Mouse (Mus musculus) hindbrain, postnatal 0 days (tissue): ENCODE data around the gene Trem2. TPM values are rescaled to one million over a fixed set of nuclear protein-coding genes. Genes with fewer than 3 reads are reported as not detected.
A peak's percentile ranks its signal among the peaks of the same experiment; 100 is the strongest.

Experiments
- ATAC-seq: fragments of 200-750 bp; cut with Nextera tagmentation; 2 replicates; pipeline ENCODE4 v1.8.0; 2017; ENCODE audit warnings: mild to moderate bottlenecking, moderate TSS enrichment, moderate library complexity
- DNase-seq: peaks from one replicate; pipeline ENCODE4 v3.0.0-alpha.2; 2015; ENCODE audit warnings: low spot score
- H3K27ac ChIP-seq: fragments of 300-500 bp; sonication (generic); 2 replicates; pipeline ENCODE4 v1.5.1; 2014; ENCODE audit warnings: mild to moderate bottlenecking
- H3K27me3 ChIP-seq: fragments of 300-500 bp; sonication (generic); 2 replicates; pipeline ENCODE4 v1.6.1; 2014; ENCODE audit warnings: low read length, mixed read lengths; ENCODE audit not compliant: insufficient read depth
- H3K36me3 ChIP-seq: fragments of 300-500 bp; sonication (generic); 2 replicates; pipeline ENCODE4 v1.6.1; 2014; ENCODE audit warnings: low read length, mixed read lengths; ENCODE audit not compliant: insufficient read depth
- H3K4me1 ChIP-seq: fragments of 300-500 bp; sonication (generic); 2 replicates; pipeline ENCODE4 v1.6.1; 2014; ENCODE audit warnings: antibody characterized with exemption, low read length, mixed read lengths; ENCODE audit not compliant: insufficient read depth
- H3K4me2 ChIP-seq: fragments of 300-500 bp; sonication (generic); 2 replicates; pipeline ENCODE4 v1.6.1; 2014; ENCODE audit warnings: low read depth, mild to moderate bottlenecking, low read length, moderate library complexity, mixed read lengths
- H3K4me3 ChIP-seq: fragments of 300-500 bp; sonication (generic); 2 replicates; pipeline ENCODE4 v1.5.1; 2014; ENCODE audit warnings: low read length
- H3K9ac ChIP-seq: fragments of 300-500 bp; sonication (generic); replicated peaks from 2 replicates; pipeline ENCODE4 v1.6.1; 2014; ENCODE audit warnings: mild to moderate bottlenecking, low read length, moderate library complexity, mixed read lengths
- H3K9me3 ChIP-seq: fragments of 300-500 bp; sonication (generic); 2 replicates; pipeline ENCODE4 v1.6.1; 2016; ENCODE audit warnings: low read length, mixed read lengths
- CTCF ChIP-seq: IDR thresholded peaks from 2 replicates; pipeline ENCODE4 v1.5.1; 2016; ENCODE audit warnings: antibody characterized with exemption, control low read depth, low read depth
- whole genome bisulfite sequencing: fragments of 180-500 bp; shearing (Covaris S2); extraction: QIAGEN DNeasy Blood & Tissue Kit; methylation state at CpG from one replicate; pipeline ENCODE4 v1.1.7; 2014; 5-methylcytosine and 5-hydroxymethylcytosine counted together
- polyA plus RNA-seq: library from polyadenylated mRNA; unstranded; fragments of >200 nt; fragmentation: Nextera tagmentation; extraction: Ambion mirVana; gene quantifications from 2 replicates; pipeline ENCODE4 v1.2.1, GENCODE M21; 2015
- total RNA-seq: library from RNA; depleted of rRNA; stranded (reverse); fragments of >200 nt; gene quantifications from 2 replicates; pipeline ENCODE4 v1.2.3, GENCODE M21; 2014

Trem2 gene
- total and polyA plus RNA-seq, 2 experiments from 2014 or later: 9.0 to 14.5 TPM

DNA sequence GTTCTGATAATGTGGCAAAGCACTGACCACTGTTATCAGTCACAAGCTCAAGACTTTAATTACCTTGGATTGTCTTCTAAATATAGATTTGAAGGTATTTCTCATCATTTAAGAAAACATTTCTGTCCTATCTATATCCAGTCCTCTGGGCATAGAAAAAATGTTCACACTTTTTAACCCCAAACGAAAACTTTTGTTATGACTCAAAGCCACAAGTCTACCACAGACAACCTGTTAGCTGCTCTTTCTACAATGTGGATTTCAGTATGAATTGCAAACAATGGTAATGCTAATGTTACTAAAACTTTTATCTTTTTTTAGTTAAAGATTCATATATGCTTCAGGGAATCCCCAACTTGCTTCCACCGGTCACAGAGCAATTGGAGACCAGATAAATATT is 13.7 kb upstream of the Trem2 start:
- Histone ChIP-seq H3K9ac (no peak overlapping the region), H3K27me3 (no peaks in the 10 kb centered on the region), H3K9me3 (no peaks in the 10 kb centered on the region), H3K4me1 (no peaks in the 10 kb centered on the region), H3K4me3 (no peak overlapping the region), H3K27ac (no peak overlapping the region), H3K4me2 (no peak overlapping the region), H3K36me3 (no peaks in the 10 kb centered on the region)
- DNase-seq (no peak), ATAC-seq (no peak)
- TF ChIP-seq CTCF: no peak
- 93% methylated on average over 2 of the region's 2 CpGs for WGBS

DNA sequence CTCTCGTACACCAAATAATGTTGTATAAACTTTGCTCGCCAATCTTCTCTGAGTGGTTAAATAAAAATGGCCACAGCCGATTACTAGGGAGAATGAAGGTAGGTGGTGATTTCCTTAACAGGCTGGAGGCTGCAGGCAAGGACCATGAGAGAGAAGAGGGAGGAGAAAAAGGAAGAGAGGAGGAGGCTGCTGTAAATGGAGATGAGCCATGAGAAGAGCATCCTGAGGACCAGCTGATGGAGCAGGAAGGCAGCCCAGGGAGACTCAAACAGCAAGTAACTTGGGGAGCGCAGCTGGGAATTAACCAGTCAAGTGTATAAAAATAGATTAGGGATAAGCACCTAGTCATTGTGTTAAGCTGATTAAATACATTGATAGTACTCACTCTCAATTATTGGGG is 12.0 kb upstream of the Trem2 start:
- Histone ChIP-seq H3K27ac (no peak overlapping the region), H3K9me3 (no peaks in the 10 kb centered on the region), H3K36me3 (no peaks in the 10 kb centered on the region), H3K4me3 (no peak overlapping the region), H3K9ac (no peak overlapping the region), H3K4me2 (no peak overlapping the region), H3K4me1 (no peaks in the 10 kb centered on the region), H3K27me3 (no peaks in the 10 kb centered on the region)
- TF ChIP-seq CTCF: no peak
- 90% methylated on average over 4 of the region's 4 CpGs for WGBS
- ATAC-seq: no peak
- DNase-seq: no peak

DNA sequence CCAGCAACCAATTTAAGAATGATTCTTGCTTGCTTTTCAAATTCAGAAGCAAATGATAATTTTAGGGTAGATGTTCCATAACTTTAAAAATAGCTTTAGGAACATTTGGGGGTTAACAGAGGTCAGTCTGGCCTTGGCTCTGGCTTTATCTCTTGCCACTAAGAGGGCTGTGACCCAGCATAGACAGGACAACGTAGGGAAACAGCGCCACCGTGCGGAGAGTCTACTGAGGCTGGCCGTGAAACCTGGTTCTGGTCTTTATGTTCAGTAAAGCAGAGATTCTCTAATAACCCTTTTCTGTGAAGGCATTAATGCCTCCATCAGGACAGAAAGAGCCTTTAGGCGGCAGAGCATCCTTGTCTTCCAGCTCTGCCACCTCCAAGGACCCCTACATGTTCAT is 9.3 kb upstream of the Trem2 start:
- Histone ChIP-seq H3K27me3 (no peaks in the 10 kb centered on the region), H3K36me3 (no peaks in the 10 kb centered on the region), H3K4me1 (no peaks in the 10 kb centered on the region), H3K4me3 (no peak overlapping the region), H3K9ac (no peak overlapping the region), H3K4me2 (no peak overlapping the region), H3K27ac (no peak overlapping the region), H3K9me3 (no peaks in the 10 kb centered on the region)
- peak; percentile 73; the same call in 1 of the 2 replicates for ATAC-seq
- peak; percentile 82 for DNase-seq
- WGBS: 3% methylated on average over 6 of the region's 6 CpGs
- peak; percentile 87 for TF ChIP-seq CTCF

DNA sequence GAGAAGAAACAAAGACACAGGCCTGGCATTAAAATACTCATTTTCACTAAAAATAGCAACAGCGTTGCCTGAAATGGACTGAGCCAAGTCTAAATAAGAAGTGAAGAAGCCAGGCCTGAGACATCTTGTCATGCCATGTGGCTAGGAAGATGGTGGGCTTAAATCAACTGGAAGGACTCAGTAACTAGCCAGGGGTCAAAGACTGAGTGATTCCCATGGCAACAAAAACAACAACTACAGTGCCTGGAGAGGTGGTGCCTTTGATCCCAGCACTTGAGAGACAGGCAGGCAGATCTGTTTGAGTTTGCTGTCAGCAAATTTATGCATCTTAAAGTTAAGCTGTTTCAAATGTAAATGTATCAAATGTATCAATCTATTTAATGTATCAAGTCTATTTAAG is 5.9 kb upstream of the Trem2 start:
- no peak overlapping the region for H3K4me3 ChIP-seq
- H3K4me1 ChIP-seq: no peaks in the 10 kb centered on the region
- ATAC-seq (no peak), DNase-seq (no peak)
- WGBS: 79% methylated on average over 1 of the region's 1 CpGs
- no peaks in the 10 kb centered on the region for H3K36me3 ChIP-seq
- H3K4me2 ChIP-seq: no peak overlapping the region
- H3K9ac ChIP-seq: no peak overlapping the region
- H3K27ac ChIP-seq: no peak overlapping the region
- H3K27me3 ChIP-seq: no peaks in the 10 kb centered on the region
- TF ChIP-seq CTCF: no peak
- no peaks in the 10 kb centered on the region for H3K9me3 ChIP-seq

DNA sequence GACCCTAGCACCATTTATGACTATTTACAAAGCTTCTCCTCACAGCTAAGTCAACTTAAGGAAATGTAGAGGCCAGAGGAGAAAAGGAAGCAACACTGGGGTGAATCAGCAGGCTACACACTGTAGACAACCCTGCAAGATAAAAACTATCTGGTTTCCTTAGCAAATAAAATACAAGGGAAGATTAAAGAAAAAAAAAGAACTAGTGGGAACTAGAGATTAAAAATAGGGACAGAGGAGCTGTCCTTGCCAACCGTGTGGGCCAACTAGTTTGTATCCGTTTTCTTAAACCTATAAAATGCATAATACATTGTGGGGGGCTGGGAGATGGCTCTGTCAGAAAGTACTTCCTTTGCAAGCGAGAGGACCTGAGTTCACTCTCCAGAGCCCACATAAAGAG is 4.3 kb upstream of the Trem2 start:
- no peaks in the 10 kb centered on the region for H3K27me3 ChIP-seq
- no peak overlapping the region for H3K4me2 ChIP-seq
- no peak for TF ChIP-seq CTCF
- DNase-seq (no peak), ATAC-seq (no peak)
- no peak overlapping the region for H3K4me3 ChIP-seq
- WGBS: 80% methylated on average over 3 of the region's 3 CpGs
- no peak overlapping the region for H3K27ac ChIP-seq
- no peak overlapping the region for H3K9ac ChIP-seq
- no peaks in the 10 kb centered on the region for H3K36me3 ChIP-seq
- H3K4me1 ChIP-seq: no peaks in the 10 kb centered on the region
- no peaks in the 10 kb centered on the region for H3K9me3 ChIP-seq

DNA sequence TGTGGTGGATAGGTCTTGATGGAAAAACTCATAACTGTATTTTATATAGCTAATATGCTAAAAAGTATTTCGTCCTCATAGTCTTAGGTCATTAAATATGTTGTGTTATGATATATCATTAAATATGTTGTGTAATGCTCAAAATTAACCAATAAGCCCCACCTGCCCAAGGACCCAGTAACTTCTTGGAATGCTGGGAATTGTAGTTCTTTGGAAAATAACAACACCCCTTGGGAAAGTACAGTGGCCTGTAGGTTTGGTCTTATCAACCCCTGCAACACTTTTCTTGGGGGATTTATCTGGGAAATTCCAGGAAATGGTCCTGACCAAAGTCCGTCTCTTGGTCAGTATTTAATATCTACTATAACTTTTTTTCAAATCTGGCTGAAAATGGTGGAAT is 3.1 kb upstream of the Trem2 start:
- no peak overlapping the region for H3K9ac ChIP-seq
- H3K9me3 ChIP-seq: no peaks in the 10 kb centered on the region
- H3K4me1 ChIP-seq: no peaks in the 10 kb centered on the region
- ATAC-seq (no peak), DNase-seq (no peak)
- no peak for TF ChIP-seq CTCF
- H3K27ac ChIP-seq: no peak overlapping the region
- H3K36me3 ChIP-seq: no peaks in the 10 kb centered on the region
- H3K27me3 ChIP-seq: no peaks in the 10 kb centered on the region
- H3K4me2 ChIP-seq: no peak overlapping the region
- no peak overlapping the region for H3K4me3 ChIP-seq
- WGBS: 94% methylated on average over 2 of the region's 2 CpGs

DNA sequence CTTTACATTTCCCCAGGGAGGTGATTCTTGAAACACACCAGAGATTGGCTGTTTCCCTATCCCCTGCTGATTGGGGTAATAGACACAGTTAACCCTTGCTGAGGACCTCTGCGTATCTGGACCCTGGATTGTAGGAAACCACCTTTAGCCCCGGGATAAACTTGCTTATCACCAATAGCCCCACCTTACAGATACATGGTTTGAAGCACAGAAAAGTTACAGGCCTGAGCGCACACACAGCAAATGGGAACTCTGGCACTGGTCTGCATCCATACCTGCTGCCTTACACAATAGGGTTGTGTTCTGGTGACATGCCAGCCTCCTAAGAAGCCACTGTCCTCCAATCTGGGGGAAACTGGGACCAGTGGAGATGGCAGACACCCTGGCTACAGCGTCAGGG is 377 bp upstream of the Trem2 start:
- H3K9ac ChIP-seq: no peak overlapping the region
- DNase-seq: no peak
- H3K4me2 ChIP-seq: no peak overlapping the region
- TF ChIP-seq CTCF: no peak
- H3K4me1 ChIP-seq: no peaks in the 10 kb centered on the region
- ATAC-seq: no peak
- no peaks in the 10 kb centered on the region for H3K27me3 ChIP-seq
- H3K9me3 ChIP-seq: no peaks in the 10 kb centered on the region
- no peaks in the 10 kb centered on the region for H3K36me3 ChIP-seq
- no peak overlapping the region for H3K4me3 ChIP-seq
- H3K27ac ChIP-seq: no peak overlapping the region
- WGBS: 88% methylated on average over 4 of the region's 4 CpGs
